Mouse (Mus musculus): ENCODE measurements around the gene Gdi2.

GRCm38 (mm10) chr13:3563953-3564352 lies 26.1 kb downstream of the Gdi2 start:
- TF ChIP-seq CTCF (conservative IDR thresholded peaks at IDR 0.05; ENCODE audit: insufficient read depth, insufficient read length, low read depth, low read length): no peak
- no peak for TF ChIP-seq POLR2A (IDR thresholded peaks at IDR 0.05; ENCODE audit: low read depth, low read length)

Data from kidney, adult 2 months (tissue).